Mouse (Mus musculus): ENCODE measurements around the gene Pcsk7.

DNA sequence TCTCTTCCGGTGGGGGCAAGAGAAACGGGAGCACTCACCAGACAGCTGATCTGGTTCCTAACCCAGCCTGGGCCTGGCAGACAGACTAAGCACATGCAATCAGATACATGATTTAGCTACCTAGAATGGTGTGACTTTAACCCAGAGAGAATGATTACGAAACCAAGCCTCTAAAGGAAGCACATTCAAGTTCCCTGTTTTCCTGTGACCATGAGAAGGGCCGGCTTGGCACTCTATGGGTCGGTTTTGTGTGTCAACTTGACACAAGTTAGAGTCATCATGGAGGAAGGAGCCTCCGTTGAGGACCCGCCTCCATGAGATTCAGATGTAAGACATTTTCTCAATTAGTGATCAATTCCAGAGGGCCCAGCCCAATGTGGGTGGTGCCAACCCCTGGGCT is 53.4 kb downstream of the Pcsk7 start:
- TF ChIP-seq CTCF (IDR thresholded peaks at IDR 0.05; ENCODE audit: low read depth) (no peak), EP300 (optimal IDR thresholded peaks at IDR 0.05) (no peak)

All from stomach, postnatal 0 days (tissue).